Mouse (Mus musculus) CH12.LX (cell line): ENCODE data around the gene Zfp639.

Experiments used
- CTCF ChIP-seq, 2 experiments: IDR thresholded peaks in 1 of 2; conservative IDR thresholded peaks in 1 of 2; 2 replicates each; pipeline ENCODE4 v1.5.1; 2011 to 2012; ENCODE audit warnings: low read depth in 2 of 2, low read length in 2 of 2, improper control_type of control experiment in 1 of 2, inconsistent platforms in 1 of 2, mild to moderate bottlenecking in 1 of 2, moderate library complexity in 1 of 2
- E2F4 ChIP-seq: IDR thresholded peaks from 2 replicates; pipeline ENCODE4 v1.6.1; 2011; ENCODE audit warnings: low read depth, low read length, improper control_type of control experiment; ENCODE audit not compliant: insufficient replicate concordance
- ELF1 ChIP-seq: IDR thresholded peaks from 2 replicates; pipeline ENCODE4 v1.6.1; 2014; ENCODE audit warnings: low read depth, mild to moderate bottlenecking, inconsistent platforms, low read length, improper control_type of control experiment
- MYC ChIP-seq: IDR thresholded peaks from 2 replicates; pipeline ENCODE4 v1.6.1; 2011; ENCODE audit warnings: low read depth, mild to moderate bottlenecking, improper control_type of control experiment, low read length
- NELFE ChIP-seq: IDR thresholded peaks from 2 replicates; pipeline ENCODE4 v1.6.1; 2011; ENCODE audit warnings: low read depth, low read length, improper control_type of control experiment
- NRF1 ChIP-seq: IDR thresholded peaks from 2 replicates; pipeline ENCODE4 v1.6.1; 2014; ENCODE audit warnings: low read depth, mild to moderate bottlenecking, inconsistent platforms, low read length, improper control_type of control experiment, moderate library complexity
- SIN3A ChIP-seq: IDR thresholded peaks from 2 replicates; pipeline ENCODE4 v1.6.1; 2012; ENCODE audit warnings: low read length, improper control_type of control experiment, inconsistent platforms
- SMC3 ChIP-seq: IDR thresholded peaks from 2 replicates; pipeline ENCODE4 v1.6.1; 2011; ENCODE audit warnings: low read depth, low read length, improper control_type of control experiment
- USF1 ChIP-seq: IDR thresholded peaks from 2 replicates; pipeline ENCODE4 v1.6.1; 2014; ENCODE audit warnings: low read depth, mild to moderate bottlenecking, inconsistent platforms, low read length, improper control_type of control experiment
- ZKSCAN1 ChIP-seq: IDR thresholded peaks from 2 replicates; pipeline ENCODE4 v1.6.1; 2012; ENCODE audit warnings: low read depth, inconsistent platforms, low read length, improper control_type of control experiment, borderline replicate concordance

- TF ChIP-seq NRF1 (no peak), ZKSCAN1 (no peak), USF1 (no peak), SIN3A (no peak), NELFE (no peak), CTCF (conservative IDR thresholded peaks at IDR 0.05 in 1 of 2, IDR thresholded peaks at IDR 0.05 in 1 of 2; ENCODE audit: low read depth in 2 of 2, low read length in 2 of 2) (no peak), MYC (no peak), ELF1 (no peak), SMC3 (no peak), E2F4 (no peak)
Observed at GRCm38 (mm10) chr3:32527181-32527580, 17.1 kb downstream of the Zfp639 start.
